Mouse (Mus musculus) lung, postnatal 36 days (tissue): ENCODE measurements around the gene Fbf1.

Experiments
- DNase-seq: peaks from one replicate; pipeline ENCODE4 v3.0.0; 2022; ENCODE audit warnings: mixed read lengths

The Fbf1 gene

GRCm38 (mm10) chr11:116178411-116179121, 10.6 kb upstream of the Fbf1 start:
- peak; percentile 69 for DNase-seq

GRCm38 (mm10) chr11:116176010-116176409, 8.0 kb upstream of the Fbf1 start:
- no peak for DNase-seq

- no peak for DNase-seq
Observed at GRCm38 (mm10) chr11:116174775-116175448, 6.9 kb upstream of the Fbf1 start.

- no peak for DNase-seq
Observed at GRCm38 (mm10) chr11:116171959-116172358, 4.0 kb upstream of the Fbf1 start.

GRCm38 (mm10) chr11:116170003-116170800, 2.2 kb upstream of the Fbf1 start:
- DNase-seq = no peak

- no peak for DNase-seq
Observed at GRCm38 (mm10) chr11:116169214-116169613, 1.2 kb upstream of the Fbf1 start.

- no peak for DNase-seq
Observed at GRCm38 (mm10) chr11:116167232-116167631, 734 bp downstream of the Fbf1 start.

- DNase-seq = no peak
Observed at GRCm38 (mm10) chr11:116163002-116163401, 5.0 kb downstream of the Fbf1 start.

GRCm38 (mm10) chr11:116162146-116162545, 5.8 kb downstream of the Fbf1 start:
- DNase-seq = peak; percentile 42

GRCm38 (mm10) chr11:116161312-116161711, 6.7 kb downstream of the Fbf1 start:
- peak; percentile 22 for DNase-seq

- DNase-seq = no peak
Observed at GRCm38 (mm10) chr11:116150960-116151359, 17.0 kb downstream of the Fbf1 start.

- DNase-seq = no peak
Observed at GRCm38 (mm10) chr11:116149341-116149740, 18.6 kb downstream of the Fbf1 start.

GRCm38 (mm10) chr11:116148761-116149221, 19.2 kb downstream of the Fbf1 start:
- no peak for DNase-seq

GRCm38 (mm10) chr11:116146294-116146985, 21.5 kb downstream of the Fbf1 start:
- DNase-seq = peak; percentile 58

- peak; percentile 27 for DNase-seq
Observed at GRCm38 (mm10) chr11:116145481-116146293, 22.3 kb downstream of the Fbf1 start.

- no peak for DNase-seq
Observed at GRCm38 (mm10) chr11:116143468-116143867, 24.5 kb downstream of the Fbf1 start.

GRCm38 (mm10) chr11:116142211-116142991, 25.6 kb downstream of the Fbf1 start:
- peak; percentile 19 for DNase-seq

GRCm38 (mm10) chr11:116138468-116139138, 29.4 kb downstream of the Fbf1 start, which contains the start of gene Mrpl38:
Mrpl38 (minus strand) TSS chr11:116138868.
- peak; percentile 97 for DNase-seq

GRCm38 (mm10) chr11:116138096-116138467, 29.9 kb downstream of the Fbf1 start:
- no peak for DNase-seq

GRCm38 (mm10) chr11:116134171-116134570, 33.8 kb downstream of the Fbf1 start:
- DNase-seq = no peak
